Mouse (Mus musculus): ENCODE data around the gene Pxmp4.

Pxmp4 gene

DNA sequence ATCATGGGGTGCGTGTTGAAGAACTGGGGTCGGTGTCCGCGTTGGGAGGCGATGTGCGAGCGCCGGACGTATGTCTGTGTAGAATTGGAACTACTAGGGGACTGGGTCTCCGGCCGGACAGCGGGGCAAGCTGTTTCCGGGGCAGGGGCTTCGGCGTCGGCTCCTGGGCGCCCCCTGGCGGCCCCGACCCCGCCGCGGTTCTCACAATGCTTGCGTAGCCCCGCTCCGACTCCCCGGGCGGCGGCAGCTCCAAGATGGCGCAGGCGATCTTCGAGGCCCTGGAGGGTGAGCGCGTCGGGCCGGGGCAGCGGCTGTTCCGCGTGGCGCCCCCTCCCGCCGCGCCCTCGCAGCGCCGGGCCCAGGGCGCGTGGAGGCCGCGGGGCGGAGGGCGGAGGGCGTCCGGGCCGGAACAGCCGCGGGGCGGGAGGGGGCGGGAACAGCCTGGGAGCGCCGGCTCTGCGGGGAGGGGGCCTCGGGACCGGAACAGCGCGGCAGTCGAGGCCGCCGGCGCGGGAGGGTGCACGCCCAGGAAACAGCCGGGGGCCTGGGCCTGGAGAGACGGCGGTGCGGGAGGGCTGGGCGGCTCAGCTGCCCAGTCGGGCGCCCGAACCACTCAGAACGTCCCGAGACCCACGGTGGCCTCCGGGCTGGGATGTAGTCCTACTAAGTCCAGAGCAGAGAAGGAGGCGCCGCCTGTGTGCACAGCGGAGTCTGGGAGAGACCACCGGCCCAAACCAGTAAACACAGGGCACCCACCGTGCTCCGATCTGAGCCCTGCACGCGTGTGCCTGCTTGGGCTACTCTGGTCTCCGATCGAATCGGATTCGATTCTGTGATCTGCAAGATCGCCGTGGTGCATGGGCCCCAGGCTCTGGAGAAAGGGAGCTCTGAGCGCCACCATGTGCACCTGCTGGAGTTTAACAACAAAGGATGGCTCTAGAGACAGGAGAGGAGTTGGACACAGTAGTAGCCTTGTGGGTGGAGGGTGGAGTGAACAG lies 9.9 kb upstream of the Pxmp4 start, which contains the start of the genes Zfp341 and 4930519P11Rik:
TSS of gene Zfp341 (plus strand) at position 180 of the 998 bp plus-strand sequence.
TSS of gene 4930519P11Rik (minus strand) at position 320 of the 998 bp plus-strand sequence.
- peak; percentile 80 to 87 for DNase-seq (ENCODE audit: low spot score in 2 of 2)

- no peak for DNase-seq (ENCODE audit: low spot score in 2 of 2)
Measured at GRCm38 (mm10) chr2:154609050-154609767, 5.7 kb upstream of the Pxmp4 start.

GRCm38 (mm10) chr2:154606965-154607364 lies 3.5 kb upstream of the Pxmp4 start:
- DNase-seq (ENCODE audit: low spot score in 2 of 2): no peak

DNA sequence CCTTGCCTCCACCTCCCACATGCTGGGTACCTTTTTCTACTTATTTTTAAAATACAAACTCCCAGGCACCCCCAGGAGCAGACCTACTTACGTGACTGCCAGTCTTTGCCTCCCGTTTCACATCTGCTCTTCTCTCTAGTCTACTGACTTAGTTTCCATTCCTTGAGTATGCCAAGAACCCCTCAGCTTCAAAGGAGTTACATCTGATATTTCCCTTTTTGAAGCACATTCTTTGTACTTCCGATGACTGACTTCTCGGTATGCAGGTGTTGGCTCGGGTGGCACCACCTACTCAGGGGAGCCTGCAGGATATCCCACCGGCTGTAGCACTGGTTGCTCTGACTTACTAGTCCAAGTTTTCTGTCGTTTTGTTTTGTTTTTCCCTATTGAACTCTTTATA lies 648 bp upstream of the Pxmp4 start:
- DNase-seq (ENCODE audit: low spot score in 2 of 2): no peak

GRCm38 (mm10) chr2:154603007-154603637 lies 386 bp downstream of the Pxmp4 start:
- no peak for DNase-seq (ENCODE audit: low spot score in 2 of 2)

GRCm38 (mm10) chr2:154601324-154601723 lies 2.2 kb downstream of the Pxmp4 start:
- DNase-seq (ENCODE audit: low spot score in 2 of 2): no peak

- no peak for DNase-seq (ENCODE audit: low spot score in 2 of 2)
Measured at GRCm38 (mm10) chr2:154600586-154600985, 2.9 kb downstream of the Pxmp4 start.

DNA sequence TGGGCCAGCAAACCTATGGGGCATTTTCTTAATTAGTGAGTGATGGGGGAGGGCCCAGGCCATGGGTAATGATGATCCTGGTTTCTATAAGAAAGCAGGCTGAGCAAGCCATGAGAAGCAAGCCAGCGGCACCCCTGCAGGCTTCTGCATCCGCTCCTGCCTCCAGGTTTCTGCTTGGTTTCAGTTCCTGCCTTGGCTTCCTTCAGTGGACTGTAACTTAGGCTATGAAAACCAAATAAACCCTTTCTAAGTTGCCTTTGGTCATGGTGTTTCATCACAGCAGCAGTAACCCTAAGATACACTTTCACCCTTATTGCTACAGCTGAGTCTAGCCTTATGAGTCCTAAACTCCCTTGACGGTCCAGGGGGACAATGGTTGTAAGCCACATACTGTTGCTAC lies 6.1 kb downstream of the Pxmp4 start:
- DNase-seq (ENCODE audit: low spot score in 2 of 2): no peak

- DNase-seq (ENCODE audit: low spot score in 2 of 2): peak in 1 of 2 experiments; percentile 42
Measured at GRCm38 (mm10) chr2:154595775-154596174, 7.7 kb downstream of the Pxmp4 start.

- no peak for DNase-seq (ENCODE audit: low spot score in 2 of 2)
Measured at GRCm38 (mm10) chr2:154593025-154593424, 10.5 kb downstream of the Pxmp4 start.

- no peak for DNase-seq (ENCODE audit: low spot score in 2 of 2)
Measured at GRCm38 (mm10) chr2:154591239-154591638, 12.3 kb downstream of the Pxmp4 start.

DNA sequence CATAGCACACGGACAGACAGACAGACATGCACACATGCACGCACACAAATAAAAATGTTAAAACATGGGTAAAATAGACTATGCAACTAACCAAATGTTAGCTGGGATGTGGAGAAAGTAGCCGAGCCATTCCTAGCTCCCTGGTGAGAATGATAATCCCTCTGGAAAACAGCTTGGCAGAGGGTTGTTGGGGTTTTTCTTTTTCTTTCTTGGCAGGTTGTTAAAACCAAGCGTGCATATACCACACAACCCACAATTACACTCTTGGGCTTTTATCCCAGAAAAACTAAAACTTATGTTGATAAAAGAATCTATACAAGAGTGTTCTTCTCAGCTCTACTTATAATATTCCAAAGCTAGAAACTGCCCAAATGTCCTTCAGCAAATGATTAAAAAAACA lies 14.5 kb downstream of the Pxmp4 start:
- DNase-seq (ENCODE audit: low spot score in 2 of 2): no peak

- no peak for DNase-seq (ENCODE audit: low spot score in 2 of 2)
Measured at GRCm38 (mm10) chr2:154586405-154586804, 17.1 kb downstream of the Pxmp4 start.

GRCm38 (mm10) chr2:154584931-154585601 lies 18.4 kb downstream of the Pxmp4 start:
- no peak for DNase-seq (ENCODE audit: low spot score in 2 of 2)

DNA sequence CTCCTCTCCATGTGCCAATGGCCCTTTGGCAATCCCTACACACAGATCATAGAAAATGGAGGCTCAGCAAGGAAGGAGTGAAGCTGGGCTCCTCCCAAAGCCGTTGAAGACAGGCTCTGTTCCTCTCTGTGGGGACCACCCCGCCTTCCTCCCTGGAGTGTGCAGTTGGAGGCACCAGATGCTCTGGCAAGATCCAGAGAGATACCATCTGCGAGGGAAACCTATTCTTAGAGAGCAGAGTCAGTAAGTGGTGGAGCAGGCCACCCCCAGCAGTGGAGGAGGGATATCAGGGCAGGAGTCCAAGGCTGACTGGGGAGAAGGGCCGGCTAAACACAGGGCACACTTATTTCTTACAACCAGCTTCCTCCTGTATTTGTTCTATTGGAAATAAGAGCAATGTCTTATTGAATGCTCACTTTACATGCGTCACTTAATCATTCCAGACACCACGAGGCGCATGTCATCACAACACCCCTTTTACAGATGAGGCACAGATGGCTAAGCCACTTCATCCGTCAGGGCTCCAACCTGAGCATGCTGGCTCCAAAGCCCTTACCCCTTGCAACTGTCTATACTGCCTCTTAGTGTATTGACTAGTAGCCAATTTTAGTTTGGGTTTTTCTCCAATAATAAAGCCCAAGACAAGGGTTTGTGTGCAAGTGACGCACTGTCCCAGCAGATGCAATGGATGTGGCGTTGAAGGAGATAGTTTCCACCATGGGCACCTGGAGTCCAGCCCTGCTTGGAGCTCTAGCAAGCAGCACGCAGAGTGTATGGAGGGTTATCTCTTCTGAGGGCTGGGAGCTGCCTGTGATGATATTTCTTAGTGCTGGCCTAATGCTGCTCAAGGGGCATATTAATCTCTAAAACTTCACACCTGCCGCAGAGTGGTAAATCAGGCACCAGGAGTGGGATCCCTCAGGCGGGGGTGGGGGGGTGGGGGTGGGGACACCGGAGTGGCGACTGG lies 19.3 kb downstream of the Pxmp4 start:
- no peak for DNase-seq (ENCODE audit: low spot score in 2 of 2)

- DNase-seq (ENCODE audit: low spot score in 2 of 2): no peak
Measured at GRCm38 (mm10) chr2:154581421-154581820, 22.1 kb downstream of the Pxmp4 start.

GRCm38 (mm10) chr2:154580586-154580985 lies 22.9 kb downstream of the Pxmp4 start:
- DNase-seq (ENCODE audit: low spot score in 2 of 2): peak in 1 of 2 experiments; percentile 48

DNA sequence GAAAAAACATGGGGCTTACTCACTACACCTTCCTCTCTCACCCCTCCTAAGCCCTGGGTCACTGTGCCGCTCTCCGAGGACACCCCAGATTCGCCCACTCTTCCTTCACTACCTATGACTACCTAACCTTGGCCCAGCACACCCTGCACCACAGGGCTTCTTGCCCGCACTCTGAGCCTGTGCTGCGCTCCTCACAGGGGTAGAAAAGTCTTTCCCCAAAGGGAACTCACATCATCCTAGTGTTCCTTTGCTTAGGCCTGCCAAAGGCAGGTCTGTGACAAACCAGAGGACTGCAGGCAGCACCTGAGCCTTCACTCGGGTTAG lies 25.8 kb downstream of the Pxmp4 start:
- no peak for DNase-seq (ENCODE audit: low spot score in 2 of 2)

DNA sequence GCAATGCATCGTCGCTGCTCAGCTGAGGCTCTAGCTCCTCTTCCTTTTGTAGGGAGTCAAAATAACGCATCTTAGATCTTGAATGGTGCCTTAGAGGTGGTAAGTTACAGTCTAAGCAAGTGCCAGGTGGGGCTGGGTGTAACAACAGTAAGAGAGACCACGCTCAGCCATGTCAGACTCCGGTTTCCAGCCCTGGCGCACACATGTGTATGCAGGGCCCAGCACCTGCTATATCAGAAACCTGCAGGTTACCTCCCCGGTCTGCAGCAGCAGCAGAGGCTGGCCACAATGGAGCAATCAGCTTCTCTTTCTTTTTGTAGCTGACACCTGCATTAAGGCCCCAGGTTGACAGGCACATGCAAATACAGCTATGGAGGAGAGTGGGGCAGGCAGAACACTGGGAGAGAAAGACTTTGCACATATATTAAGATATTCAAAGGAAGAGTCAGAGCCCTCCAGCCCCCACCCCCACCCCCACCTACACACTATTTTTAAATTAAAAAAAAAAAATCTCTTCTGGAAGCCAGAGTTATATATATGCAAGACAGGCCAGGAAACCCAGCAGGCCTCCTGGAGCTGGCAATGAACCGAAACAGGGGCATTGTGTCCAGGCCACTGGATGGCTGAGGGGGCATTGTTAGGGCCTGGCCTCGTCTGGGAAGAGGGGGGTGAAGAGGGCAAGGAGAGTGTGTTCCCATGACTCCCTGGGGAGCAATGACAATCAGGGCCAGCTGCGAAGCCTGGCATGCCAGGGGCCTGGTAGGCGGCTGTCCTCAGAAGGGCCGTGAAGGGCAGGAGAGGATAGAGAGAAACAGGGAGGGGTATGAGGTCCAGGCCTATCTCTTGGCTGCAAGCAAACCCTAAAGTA lies 26.4 kb downstream of the Pxmp4 start:
- DNase-seq (ENCODE audit: low spot score in 2 of 2): no peak

Measured in urinary bladder, postnatal 36 days (tissue).